Mouse (Mus musculus) telencephalon, adult 2 months (tissue): Measurements from ENCODE around the gene Slc35c1.
"Not testable (repeated sequence)": the region's sequence is repeated elsewhere in the genome, so short reads cannot be mapped to it uniquely, and the experiment has no call there.

Source experiments
- DNase-seq: peaks from one replicate; pipeline ENCODE4 v3.0.0-alpha.2; 2011; ENCODE audit warnings: low read depth, low spot score

The Slc35c1 gene

DNA sequence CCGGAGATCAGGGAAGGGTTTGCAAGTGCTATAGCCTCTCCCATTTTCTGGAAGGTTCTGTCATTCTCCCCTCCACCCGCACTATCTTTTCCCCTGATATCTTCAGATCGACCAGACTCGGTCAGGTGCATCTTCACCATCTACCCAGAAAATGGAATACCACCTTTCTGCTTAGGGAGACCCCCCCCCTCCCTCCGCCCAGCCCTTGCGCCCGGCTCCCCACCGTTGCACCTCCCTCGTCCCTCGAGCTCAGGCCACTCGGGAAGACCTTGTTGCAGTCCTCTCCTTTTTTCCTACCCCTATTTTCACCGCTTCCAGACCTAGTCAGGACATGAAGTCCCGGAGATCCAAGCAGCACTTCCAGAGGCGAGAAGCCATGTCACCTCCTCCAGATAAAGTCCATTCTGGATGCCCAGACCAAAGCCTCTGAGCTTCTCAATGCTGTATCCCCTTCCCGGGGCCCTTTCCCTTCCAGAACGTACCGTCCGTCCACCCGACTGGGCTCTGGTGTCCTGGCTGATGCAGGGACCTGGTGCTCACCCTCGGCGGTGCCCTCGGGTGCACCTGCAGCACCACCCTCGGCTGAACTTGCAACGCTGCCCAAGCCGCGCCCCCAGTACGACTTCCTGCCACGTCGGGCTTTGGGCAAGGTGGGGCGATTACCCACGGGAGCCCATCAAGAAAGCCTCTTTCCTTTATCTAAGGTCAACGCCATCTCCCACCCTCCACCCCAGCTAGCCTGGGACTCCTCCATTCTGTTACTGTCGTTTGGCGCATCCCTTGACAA, at the start of gene Slc35c1:
TSS of gene Slc35c1 (minus strand) at position 618 of the 787 bp plus-strand sequence.
- no peak for DNase-seq

DNA sequence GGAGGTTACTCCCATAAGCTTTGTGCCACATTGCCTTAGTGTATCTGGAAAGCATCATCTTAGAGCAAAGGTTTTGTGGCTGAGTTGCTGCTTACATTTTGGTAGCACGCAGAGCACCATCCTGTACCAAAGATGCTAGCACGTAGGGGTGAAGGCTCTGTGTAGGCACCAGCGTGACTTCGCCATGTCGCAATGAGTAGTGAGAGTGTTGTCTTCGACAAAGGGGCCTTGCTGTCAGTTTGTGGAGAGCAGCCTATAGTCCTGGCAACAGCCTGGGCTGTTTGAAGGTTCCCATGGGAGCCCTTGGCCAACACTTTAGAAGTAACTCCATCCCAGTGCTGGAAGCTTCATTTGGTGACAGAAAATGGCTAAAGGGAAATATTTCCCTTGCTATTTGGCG, 45.0 kb upstream of the Slc35c1 start:
- DNase-seq, result no peak

DNA sequence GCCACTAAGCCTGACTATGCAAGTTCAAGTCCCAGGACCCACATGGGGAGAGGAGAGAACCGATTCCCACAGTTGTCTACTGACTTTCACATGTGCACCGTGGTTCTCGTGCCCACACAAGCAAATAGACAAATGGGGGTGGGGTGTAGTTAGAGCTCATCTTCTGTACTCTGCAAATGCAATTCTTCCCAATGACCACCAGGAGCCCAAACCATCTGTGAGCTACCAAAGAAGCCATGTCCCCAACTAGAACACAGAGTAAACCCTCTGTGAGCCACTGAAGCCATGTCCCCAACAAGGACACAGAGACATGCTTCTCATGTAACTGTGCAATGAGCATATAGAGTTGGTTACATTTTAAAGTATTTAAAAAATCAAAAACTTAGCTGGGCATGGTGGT, 43.1 kb upstream of the Slc35c1 start:
- no peak for DNase-seq

DNA sequence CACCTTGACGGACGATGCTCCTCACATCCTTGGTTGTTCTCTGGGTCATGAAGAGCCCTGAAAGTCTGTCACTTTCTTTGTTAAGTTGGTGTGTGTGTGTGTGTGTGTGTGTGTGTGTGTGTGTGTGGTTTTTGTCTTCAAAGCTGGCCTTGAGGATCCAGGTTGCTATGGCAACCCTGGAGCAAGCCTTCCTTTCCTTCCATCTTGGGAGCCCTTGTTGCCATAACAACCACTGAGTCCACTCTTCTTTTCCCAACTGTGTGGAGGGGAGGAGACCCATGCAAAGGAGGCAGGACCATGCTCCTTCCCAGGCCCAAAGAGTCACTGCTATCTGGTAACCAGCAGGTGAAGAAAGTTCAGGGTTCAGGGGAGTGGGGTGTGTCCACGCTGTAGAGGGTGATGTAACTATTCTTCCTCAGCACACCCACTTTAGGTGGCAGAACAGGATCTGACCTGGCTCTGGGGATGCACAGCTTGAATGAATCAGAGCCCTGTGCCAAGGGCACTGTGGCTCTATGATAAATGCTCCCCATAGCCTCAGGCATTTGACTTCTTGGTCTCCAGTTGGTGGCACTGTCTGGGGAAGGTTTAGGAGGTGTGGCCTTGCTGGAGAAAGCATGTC, 39.5 kb upstream of the Slc35c1 start:
- DNase-seq, result peak; percentile 95

DNA sequence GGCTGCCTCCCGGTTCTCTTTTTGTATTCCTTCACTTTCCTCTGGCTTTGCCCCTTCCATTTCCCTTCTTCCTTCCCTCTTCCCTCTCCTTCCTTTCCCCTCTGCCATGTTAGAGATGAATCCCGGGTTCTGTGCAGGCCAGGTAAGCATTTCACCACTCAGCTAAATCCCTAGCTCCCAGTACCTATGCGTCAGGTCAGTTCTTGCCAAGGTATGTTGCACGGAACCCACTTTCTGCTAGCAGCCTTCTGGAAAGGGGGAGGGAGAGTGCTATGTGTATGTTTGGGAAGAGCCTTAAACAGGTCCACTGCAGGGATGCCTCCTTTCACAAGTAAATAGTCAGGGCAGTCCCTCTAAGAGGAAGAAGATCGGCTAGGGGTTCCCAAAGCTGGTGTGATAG, 36.8 kb upstream of the Slc35c1 start:
- DNase-seq, result no peak

DNA sequence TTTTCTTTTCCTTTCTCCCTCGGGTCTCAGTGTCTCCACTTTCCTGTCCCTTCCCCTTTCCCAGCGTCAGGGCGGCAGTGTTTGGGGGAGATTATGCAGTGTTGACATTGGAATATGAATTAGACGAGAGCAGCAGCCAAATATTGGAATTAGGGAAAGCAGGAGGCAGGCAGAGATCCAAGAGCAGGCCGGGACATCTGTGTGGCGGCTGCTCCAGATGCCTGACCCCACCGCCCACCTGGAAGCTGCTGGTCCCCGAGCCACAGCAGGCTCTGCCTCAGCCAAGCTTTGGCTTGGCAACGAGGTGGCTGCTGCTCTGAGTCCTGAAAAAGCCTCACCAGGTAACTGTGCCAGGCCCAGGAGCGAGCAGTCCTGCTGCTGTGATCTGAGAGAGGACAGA, 36.3 kb upstream of the Slc35c1 start:
- no peak for DNase-seq

DNA sequence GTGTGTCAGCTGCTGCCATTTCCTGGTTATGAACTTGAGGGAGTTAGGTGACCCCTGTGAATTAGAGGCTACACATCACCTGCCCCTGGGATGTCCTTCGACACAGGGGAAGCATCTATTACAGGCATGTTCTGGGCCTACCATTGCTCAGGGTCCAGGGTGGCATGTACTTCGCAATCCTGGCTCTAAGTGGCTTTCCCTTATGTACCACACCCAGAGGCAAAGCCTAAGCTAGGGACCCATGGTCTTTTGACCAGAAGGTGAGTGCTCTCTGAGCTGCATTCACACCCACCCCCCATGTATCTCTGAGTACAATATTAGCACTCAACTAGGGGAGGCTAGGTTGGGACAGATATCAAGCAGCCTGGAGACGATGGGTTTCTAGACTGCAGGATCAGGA, 34.6 kb upstream of the Slc35c1 start:
- no peak for DNase-seq

DNA sequence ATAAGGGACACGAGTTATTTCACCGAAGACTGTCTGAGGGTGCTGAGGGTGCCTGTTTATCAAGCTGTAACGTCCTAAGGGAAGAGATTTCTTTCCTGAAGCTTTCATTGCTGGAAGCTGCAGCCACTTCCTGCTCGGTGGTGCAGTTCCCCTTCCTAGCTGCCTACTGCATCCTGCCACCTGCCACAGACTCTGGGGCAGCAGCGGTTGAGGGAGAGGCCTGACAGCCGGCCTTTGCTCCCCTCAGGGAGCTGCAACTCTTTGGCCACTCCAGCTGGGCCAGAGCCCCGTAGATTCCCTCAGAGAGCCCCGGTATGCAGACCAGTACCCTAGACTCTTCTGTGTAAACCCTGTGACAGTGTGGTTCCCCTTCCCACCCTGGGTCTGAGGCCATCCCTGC, 34.1 kb upstream of the Slc35c1 start:
- DNase-seq, result no peak

DNA sequence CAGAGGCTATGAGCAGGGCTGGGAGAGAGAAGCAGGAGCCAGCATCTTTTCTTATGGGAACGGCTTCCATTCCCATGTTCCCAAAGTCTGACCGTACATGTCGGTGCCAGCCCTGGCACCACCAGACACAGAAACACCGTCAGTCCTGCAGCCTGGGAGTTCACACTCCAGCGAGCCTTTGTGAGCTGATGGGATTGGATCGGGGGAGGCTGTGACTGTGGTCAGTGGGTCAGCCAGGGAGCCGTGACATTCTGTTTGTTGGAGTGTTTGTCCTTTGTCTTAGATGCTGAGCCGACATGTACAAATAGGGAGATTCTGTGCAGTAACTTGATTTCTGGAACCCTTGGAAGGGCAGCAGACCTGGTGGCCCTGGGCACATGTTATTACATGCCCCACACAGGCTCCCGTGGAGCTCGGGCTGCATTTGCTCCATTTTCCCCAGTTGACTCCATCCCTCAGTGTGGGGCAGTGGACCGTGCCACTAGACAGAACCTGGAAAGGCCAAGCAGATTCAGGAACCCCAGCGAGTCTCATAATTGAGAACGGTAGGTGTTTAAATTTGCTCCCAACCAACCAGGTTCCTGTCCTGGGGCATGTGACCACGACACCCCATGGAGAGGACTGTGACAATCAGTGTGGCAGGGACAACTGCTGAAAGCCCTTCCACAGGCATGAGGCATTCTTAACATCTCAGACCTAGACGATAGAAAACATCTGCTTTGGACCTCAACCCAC, 33.5 kb upstream of the Slc35c1 start:
- DNase-seq, result no peak

DNA sequence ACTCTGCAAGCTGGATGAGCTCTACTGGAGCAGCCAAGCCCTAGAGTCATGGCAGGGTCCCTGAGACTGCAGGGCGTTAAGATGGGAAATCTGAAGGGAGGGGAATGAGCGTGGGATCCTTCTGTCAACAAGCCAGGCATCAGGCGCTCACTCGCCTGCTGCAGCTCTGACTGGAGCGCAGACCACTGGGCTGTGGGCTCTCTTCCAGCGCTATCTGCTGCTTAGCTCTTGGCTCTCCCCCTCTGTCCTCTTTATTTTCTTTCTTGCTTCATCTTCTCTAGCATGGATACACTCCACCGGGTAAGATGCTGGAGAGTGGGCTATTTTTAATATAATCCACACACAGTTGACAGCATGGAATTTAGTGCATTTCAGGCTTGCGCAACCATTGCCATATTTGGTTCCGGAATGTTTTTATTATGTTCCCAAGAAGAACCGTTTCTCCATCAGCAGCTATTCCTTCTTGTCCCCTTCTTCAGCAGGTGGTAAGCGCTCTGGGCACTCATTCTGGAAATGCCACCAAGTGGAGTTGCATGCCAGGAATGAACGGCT, 31.7 kb upstream of the Slc35c1 start:
- DNase-seq, result peak; percentile 80

DNA sequence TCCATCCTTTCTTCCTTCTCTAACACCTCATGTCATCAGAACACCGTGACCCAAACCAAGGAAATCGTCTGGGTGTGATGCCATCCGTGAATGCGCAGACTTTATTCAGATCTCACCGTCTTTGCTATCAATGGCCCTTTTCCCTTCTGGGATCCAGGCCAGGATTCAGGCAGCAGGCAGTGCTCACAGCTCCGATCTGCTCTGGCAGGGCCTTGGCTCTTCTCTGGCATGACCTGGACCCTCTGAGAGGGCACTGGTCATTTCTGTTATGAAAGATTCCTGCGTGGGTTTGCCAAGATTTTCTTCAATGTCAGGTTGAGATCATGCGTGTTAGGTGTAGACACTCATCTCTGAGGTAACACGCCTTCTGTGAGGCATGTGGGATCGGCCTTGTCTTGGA, 30.2 kb upstream of the Slc35c1 start:
- no peak for DNase-seq

DNA sequence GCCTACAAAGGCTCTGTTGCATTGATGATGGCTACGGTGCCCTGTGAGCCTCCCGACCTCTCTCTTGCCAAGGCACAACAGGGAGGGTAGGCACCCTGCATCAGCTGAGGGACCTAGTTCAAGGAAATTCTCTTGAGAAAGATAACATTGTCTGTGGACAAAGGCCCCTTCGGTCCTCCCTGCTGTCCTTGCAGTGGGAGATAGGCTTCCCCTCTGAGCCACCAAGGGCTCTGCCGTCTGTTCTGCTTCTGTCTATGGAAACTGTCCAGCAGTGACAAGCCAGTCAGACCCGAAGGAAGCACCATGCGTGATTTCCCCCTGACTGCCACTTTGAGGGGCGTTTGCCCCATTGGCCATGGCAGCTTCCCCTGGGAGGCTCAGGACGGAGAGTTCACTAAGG, 27.5 kb upstream of the Slc35c1 start:
- no peak for DNase-seq

DNA sequence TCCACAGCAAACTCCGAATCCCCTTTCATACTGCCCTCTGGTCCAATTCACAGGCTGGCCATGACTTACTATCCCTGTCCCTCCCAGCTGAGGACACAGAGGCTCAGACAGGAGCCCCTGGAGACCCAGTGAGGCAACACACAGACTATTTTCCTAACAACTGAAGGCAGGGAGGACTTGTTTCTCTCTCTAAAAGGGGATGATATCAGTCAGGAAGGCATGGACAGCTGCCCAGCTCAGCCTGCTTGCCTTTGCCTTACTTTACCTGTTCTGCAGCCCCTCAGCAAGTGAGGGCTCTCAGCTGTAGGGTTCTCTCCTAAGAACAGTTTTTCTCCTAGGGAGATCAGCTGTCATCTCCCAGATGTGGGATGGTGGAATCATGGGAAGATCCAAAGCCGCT, 26.6 kb upstream of the Slc35c1 start:
- no peak for DNase-seq

DNA sequence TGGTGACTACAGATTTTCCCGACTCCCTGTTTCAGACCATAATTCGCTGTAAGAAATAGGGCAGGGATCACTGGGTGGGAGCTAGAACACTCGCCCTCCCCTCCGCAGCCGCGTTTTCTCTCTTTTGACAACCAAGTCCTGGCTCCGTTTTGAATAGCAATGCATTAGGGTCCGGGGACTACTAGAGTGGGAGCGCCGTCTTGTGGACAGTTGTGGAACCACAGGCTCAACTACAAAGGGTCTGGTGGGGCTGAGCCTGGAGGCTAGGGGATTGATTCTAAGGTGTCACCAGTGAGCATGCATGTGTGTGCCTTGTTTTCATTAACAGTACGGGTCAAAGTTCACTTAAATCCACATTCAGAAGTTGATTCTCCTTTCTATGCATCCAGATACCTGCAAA, 26.1 kb upstream of the Slc35c1 start:
- DNase-seq, result no peak

DNA sequence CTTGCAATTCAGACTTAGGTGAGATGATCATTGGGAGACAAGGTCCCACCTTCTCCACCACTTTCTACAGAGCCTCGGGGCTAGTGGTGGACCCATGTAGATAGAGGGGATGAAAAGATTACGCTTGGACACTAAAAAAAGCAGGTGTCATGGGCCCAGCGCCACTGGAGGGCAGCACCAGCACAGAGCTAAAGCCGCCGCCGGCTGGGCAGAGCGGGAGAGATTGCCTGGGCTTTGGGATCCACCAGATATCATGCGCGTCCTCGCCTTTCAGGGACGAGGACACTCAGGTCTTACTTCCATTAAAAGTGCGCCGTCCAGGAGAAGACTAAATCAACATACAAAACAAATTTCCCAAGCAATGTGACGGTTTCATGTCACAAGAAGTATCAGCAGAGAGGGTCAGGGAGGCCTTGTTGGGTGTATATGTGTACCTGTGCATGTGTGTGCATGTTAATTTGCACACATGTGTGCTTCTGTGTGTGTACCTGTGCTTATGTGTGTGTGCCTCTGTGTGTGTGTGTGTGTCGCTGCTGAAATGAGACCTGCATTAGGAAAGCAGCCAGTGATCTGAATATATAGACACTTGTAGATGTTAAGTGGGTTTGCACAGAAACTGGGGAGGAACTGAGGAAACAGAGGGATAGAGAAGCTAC, 25.4 kb upstream of the Slc35c1 start:
- DNase-seq, result no peak

DNA sequence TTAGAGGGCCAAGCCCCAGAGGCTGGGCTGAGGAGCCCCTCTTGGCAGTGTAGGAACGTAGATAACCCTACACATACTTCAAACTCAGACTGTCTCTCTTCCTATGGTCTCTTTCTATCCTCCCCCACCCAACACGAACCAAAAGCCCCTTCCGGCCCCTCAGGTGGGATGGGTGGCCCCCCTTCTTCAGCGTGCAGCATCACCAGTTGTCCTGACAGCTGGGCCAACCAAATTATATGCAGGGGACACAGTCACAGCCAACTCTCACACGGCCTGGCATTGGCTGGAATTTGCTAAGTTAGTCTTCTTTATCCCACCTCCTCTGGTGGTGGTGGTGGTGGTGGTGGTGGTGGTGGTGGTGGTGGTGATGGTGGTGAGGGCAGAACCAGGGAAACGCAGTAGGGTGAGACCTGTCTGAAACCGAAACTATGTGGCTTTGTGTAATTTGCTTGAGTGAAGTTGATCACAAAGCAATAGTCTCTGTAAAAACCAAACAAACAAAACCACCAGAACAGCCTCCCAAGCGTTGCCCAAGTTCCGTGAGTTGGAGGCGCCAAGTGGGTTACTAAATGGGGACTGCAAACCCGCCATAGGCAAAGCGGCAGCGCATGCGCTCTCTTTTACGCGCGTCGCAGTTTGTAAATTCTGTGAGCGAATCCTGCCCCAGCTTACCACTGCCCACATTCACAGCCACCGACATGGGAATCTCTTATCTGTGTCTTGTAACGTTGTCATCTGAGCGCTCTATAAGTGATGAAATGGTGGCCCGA, 24.1 kb upstream of the Slc35c1 start:
- DNase-seq, result no peak

DNA sequence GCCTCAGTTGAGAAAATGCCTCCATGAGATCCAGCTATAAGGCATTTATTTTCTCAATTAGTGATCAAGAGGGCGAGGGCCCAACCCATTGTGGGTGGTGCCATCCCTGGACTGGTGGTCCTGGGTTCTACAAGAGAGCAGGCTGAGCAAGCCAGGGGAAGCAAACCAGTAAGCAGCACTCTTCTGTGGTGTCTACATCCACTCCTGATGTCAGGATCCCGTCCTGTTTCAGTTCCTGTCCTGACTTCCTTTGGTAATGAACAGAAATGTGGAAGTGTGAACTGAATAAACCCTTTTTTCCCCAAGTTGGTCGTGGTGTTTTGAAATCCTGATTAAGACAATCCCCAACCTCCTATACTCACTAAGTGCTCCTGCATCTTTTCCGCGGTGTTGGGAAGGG, 23.2 kb upstream of the Slc35c1 start:
- no peak for DNase-seq

DNA sequence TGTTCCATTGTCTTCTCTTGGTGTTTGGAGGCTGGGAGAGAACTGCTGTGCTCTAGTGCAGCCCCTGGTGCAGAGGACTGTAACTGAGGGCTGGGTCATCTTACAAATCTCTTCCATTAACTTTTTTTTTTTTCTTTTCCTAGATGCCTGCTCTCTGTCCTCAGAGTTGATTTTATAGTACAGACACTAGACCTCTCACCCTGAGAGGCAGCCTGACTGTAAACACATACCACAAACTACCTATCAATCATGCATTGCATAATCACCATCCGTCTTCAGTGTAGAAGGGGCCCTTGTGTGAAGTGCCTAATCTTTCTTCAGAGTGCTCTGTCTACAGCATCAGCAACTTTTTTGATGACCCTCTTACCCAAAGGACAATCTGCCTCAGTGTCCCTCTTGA, 22.2 kb upstream of the Slc35c1 start:
- DNase-seq, result no peak

DNA sequence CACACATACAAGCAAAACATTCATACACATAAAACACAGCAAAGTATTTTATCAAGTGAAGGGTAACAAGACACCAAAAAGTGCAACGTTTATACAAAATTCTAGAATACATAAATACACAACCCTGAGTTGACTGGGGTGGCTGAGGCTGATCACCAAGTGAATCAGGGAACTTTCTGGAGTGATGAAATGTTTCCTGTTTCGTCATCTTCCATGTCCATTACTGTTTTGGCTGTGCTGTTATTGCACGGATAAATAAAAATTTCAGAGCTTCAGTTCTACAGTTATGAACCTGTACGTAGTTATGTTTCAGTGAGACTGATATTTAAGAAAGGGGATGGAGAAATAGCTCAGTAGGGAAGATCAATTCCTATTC, 18.0 kb upstream of the Slc35c1 start:
- no peak for DNase-seq

DNA sequence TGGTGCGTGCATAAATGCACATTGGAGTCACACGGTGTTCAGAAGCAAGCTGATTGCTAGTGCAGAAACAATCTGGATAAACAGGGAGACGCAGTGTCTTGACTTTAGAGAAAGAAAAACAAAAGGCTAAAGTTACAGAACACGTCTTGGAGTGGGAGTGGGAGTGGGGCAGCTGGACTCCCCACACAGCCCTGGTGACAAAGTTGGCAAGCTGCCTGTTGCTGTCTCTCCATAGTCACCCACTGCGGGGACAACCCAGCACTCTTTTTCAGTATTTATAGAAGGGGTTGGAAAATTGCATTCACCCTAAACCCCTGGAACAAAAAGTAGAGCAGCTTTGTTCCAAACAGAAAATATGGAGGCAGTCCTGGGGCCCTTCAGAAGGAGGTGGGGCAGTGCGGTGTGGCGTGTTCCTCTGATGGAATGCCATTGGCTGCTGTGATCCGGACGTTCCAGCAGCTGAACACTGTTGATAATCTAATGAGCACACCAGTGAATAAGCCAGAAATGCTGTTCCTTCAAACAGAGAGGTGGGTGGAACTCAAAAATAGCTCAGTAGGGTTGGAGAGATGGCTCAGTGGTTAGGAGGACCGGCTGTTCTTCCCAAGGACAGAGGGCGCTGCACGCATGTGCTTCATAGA, 17.5 kb upstream of the Slc35c1 start:
- DNase-seq, result no peak

DNA sequence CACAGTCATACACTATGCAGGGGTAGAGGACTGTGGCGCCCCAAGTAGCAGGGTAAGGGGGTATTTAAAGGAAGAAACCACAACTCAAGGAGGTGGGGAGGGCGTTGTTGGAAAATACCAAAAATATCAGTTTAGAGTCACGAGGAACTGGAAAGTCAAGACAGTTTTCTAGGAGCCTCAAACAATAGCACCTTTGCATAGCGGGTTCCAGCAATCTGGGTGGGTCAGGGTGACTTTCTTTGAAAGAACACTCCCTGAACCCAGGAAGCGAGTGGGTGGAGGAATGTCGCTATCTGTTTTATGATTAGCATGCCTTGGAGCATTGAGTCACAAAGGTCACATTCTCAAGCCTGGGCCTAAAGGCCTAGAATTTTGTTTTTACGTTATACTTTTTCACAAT, 16.2 kb upstream of the Slc35c1 start:
- not testable (repeated sequence) for DNase-seq
